Comparison of ENCODE assay signal across 10 mouse cellular contexts in the genomic region with DNA sequence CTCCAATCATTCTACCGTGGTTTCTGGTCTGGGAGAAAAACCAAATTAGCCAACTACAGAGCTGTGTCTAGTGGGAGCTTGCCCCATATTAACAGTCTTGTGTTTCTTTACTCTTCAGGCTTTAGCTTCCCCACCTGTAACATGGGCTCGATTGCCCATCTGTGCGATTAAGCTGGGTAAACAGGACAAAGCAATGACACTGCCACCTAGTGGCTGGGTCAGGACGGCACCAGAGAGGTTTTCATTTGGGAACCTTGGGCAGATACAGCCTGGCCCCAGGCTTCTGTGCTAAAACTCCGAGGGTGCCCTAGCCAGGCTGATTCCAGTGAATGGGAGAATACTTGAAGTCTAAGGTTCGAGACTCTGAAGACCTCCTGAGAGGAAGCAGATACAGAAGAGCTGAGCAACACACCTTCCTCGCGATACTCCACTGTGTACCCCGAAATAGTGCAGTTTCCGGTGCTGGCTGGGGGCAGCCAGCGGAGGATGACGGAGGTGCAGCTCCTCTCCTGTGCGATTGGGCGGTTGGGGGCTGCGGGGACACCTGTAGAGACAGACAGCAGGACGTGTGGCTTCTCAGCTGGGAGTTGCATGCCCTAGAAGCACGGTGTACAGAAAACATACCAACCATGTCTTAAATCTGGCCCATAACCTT. TPM values are rescaled to one million over a fixed set of nuclear protein-coding genes. Genes with fewer than 3 reads are reported as not detected.
DNase-seq lines count a peak whose midpoint lies in the region; ATAC-seq and TF ChIP-seq lines count a peak whose summit lies in the region.
"Had no signal": no experiment of that assay in that cellular context is flagged by ENCODE, and none has a peak within 500 bp of the region (broad histone marks: within the 10 kb centered on the region; RNA-seq: fewer than 3 reads in every experiment).

No protein-coding gene starts in this region.

- peaks cover 36% of the 10 kb centered on the region for H3K27me3 ChIP-seq in G1E (ENCODE audit: insufficient read depth, low read length)
- H3K27me3 ChIP-seq: heart, embryonic 13.5 days had no signal

- intact Hi-C loops in left cerebral cortex, adult 2 months (cut with DNase I) = loop anchor here (1.0 kb wide), 1 partner anchor 168 kb away; no protein-coding TSS in a partner anchor

- no peak overlapping the region for H3K27ac ChIP-seq in left cerebral cortex, adult 2 months
- H3K27ac ChIP-seq: heart, embryonic 13.5 days had no signal

- DNase-seq in left cerebral cortex, adult 2 months (ENCODE audit: extremely low spot score in 1 of 2, low spot score in 2 of 2) = peak; percentile 44 to 53
- no peak for DNase-seq in left cerebral cortex, adult 8-10 months (ENCODE audit: low spot score in 2 of 2)
- DNase-seq in G1E (ENCODE audit: low spot score) = peak; percentile 62
- peak; percentile 38 for DNase-seq in brain, embryonic 14.5 days (ENCODE audit: low read depth)
- DNase-seq in forelimb bud, embryonic 11.5 days (ENCODE audit: low read depth, low spot score) = peak; percentile 51
- DNase-seq in kidney, postnatal 25 days = peak; percentile 72 to 79
- DNase-seq in right cerebral cortex, adult 18-20 months = no peak

- H3K4me1 ChIP-seq in G1E (ENCODE audit: insufficient read depth, low read depth, low read length) = peaks cover 14% of the 10 kb centered on the region
- H3K4me1 ChIP-seq: heart, embryonic 13.5 days had no signal

- no peak for TF ChIP-seq POLR2A in brain, embryonic 14.5 days (IDR thresholded peaks at IDR 0.05; ENCODE audit: borderline replicate concordance, extremely low read depth, insufficient read depth, insufficient read length, poor library complexity, severe bottlenecking)

- peak; percentile 49; the same call in 1 of the 2 replicates for ATAC-seq in G1E (ENCODE audit: extremely low read depth, insufficient number of reproducible peaks, low FRiP score, poor library complexity, severe bottlenecking)
- ATAC-seq in monocyte, adult 5-6 weeks (replicated peaks; ENCODE audit: insufficient number of reproducible peaks, low FRiP score, low TSS enrichment, poor library complexity, severe bottlenecking) = peak; percentile 69

- peak; percentile 87 for TF ChIP-seq CTCF in left cerebral cortex, adult 2 months (IDR thresholded peaks at IDR 0.05)
- peak; percentile 77 for TF ChIP-seq CTCF in G1E (IDR thresholded peaks at IDR 0.05; ENCODE audit: low read depth, low read length)
- peak; percentile 76; the same call in 1 of the 2 replicates for TF ChIP-seq CTCF in brain, embryonic 14.5 days (IDR thresholded peaks at IDR 0.05; ENCODE audit: borderline replicate concordance, extremely low read depth, insufficient read depth, insufficient read length)

- no peaks in the 10 kb centered on the region for H3K9me3 ChIP-seq in G1E (replicated peaks)
- H3K9me3 ChIP-seq: heart, embryonic 13.5 days had no signal

- H3K36me3 ChIP-seq in G1E (replicated peaks) = no peaks in the 10 kb centered on the region
- H3K36me3 ChIP-seq: heart, embryonic 13.5 days had no signal

- no peak overlapping the region for H3K4me3 ChIP-seq in left cerebral cortex, adult 2 months
- no peak overlapping the region for H3K4me3 ChIP-seq in G1E (ENCODE audit: low read depth, low read length)
- H3K4me3 ChIP-seq: heart, embryonic 13.5 days; myocyte had no signal

RNA-seq across cellular contexts. Expression of a gene that starts 21.6 kb away (rescaled TPM):
- 10 to 100 TPM; 14.4 to 15.0 TPM for total RNA-seq in left cerebral cortex, adult 2 months (2021)
- 10 to 100 TPM; 13.0 to 13.5 (median 13.2) TPM for total RNA-seq in left cerebral cortex, adult 8-10 months (2022)
- total RNA-seq in G1E (2014; fragmentation: Nextera tagmentation) = 38.0 and 42.2 TPM in 2 replicates
- 80.9 and 83.2 TPM in 2 replicates for total RNA-seq in G1E (2017)
- polyA plus RNA-seq in G1E (2012) = 22.1 and 35.6 TPM in 2 replicates
- 17.6 and 18.8 TPM in 2 replicates for polyA plus RNA-seq in brain, embryonic 14.5 days (2012; rRNA removed)
- total RNA-seq in monocyte, adult 5-6 weeks (2017) = 19.4 to 23.2 TPM (median 22.4 TPM) in 3 replicates

Comparison
In these comparisons a context has a peak if more than half of its experiments do, and no peak if none do; other contexts are left out.
1. DNase-seq: peak in left cerebral cortex, adult 2 months (2 of 2), G1E (single experiment), brain, embryonic 14.5 days (single experiment), forelimb bud, embryonic 11.5 days (single experiment) and kidney, postnatal 25 days (2 of 2); none in left cerebral cortex, adult 8-10 months (0 of 2) and right cerebral cortex, adult 18-20 months (single experiment).
2. Peak in every context shown above with its lines, with median percentiles within 50 percentile points of each other: CTCF ChIP-seq.